Comparison of ENCODE assay signal across 8 mouse cellular contexts in genomic region chr7:80832191-80832590, GRCm38 (mm10). TPM values are rescaled to one million over a fixed set of nuclear protein-coding genes. Genes with fewer than 3 reads are reported as not detected.
DNase-seq lines count a peak whose midpoint lies in the region; ATAC-seq and TF ChIP-seq lines count a peak whose summit lies in the region.

No protein-coding gene starts in this region.

- H3K27ac ChIP-seq in liver, embryonic 12.5 days: no peak overlapping the region
- no peak overlapping the region for H3K27ac ChIP-seq in lung, embryonic 14.5 days (ENCODE audit: low read depth)
- no peak overlapping the region for H3K27ac ChIP-seq in forebrain, embryonic 11.5 days (ENCODE audit: low read depth, low read length)

- no peak for ATAC-seq in liver, embryonic 12.5 days
- no peak for ATAC-seq in lung, embryonic 14.5 days (ENCODE audit: insufficient read depth)
- ATAC-seq in forebrain, embryonic 11.5 days (replicated peaks; ENCODE audit: low FRiP score): no peak

- no peak overlapping the region for H3K4me2 ChIP-seq in liver, embryonic 12.5 days
- H3K4me2 ChIP-seq in lung, embryonic 14.5 days: no peak overlapping the region
- H3K4me2 ChIP-seq in forebrain, embryonic 11.5 days (ENCODE audit: low read depth, low read length, severe bottlenecking): no peak overlapping the region

- no peak overlapping the region for H3K4me3 ChIP-seq in liver, embryonic 12.5 days
- no peak overlapping the region for H3K4me3 ChIP-seq in lung, embryonic 14.5 days (ENCODE audit: low read depth, low read length)
- no peak overlapping the region for H3K4me3 ChIP-seq in forebrain, embryonic 11.5 days (ENCODE audit: low read depth, low read length)

- TF ChIP-seq CTCF in lung, embryonic 14.5 days (IDR thresholded peaks at IDR 0.05; ENCODE audit: low read depth): no peak

- H3K4me1 ChIP-seq in liver, embryonic 12.5 days: peaks cover 12% of the 10 kb centered on the region
- peaks cover 9% of the 10 kb centered on the region; the same call in 1 of the 2 replicates for H3K4me1 ChIP-seq in lung, embryonic 14.5 days (ENCODE audit: insufficient read depth)
- H3K4me1 ChIP-seq in forebrain, embryonic 11.5 days (replicated peaks; ENCODE audit: control insufficient read depth, insufficient read depth, low read length): no peaks in the 10 kb centered on the region

- H3K36me3 ChIP-seq in liver, embryonic 12.5 days: no peaks in the 10 kb centered on the region
- H3K36me3 ChIP-seq in lung, embryonic 14.5 days (ENCODE audit: insufficient read depth): no peaks in the 10 kb centered on the region
- no peaks in the 10 kb centered on the region for H3K36me3 ChIP-seq in forebrain, embryonic 11.5 days (ENCODE audit: control insufficient read depth, insufficient read depth, low read length)

- no peak overlapping the region for H3K9ac ChIP-seq in liver, embryonic 12.5 days
- H3K9ac ChIP-seq in lung, embryonic 14.5 days: no peak overlapping the region
- H3K9ac ChIP-seq in forebrain, embryonic 11.5 days (ENCODE audit: low read length): no peak overlapping the region

- WGBS in liver, embryonic 12.5 days (ENCODE audit: insufficient replicate concordance): 22% methylated on average over 4 of the region's 4 CpGs
- 20% methylated on average over 4 of the region's 4 CpGs for WGBS in lung, embryonic 14.5 days
- 66% methylated on average over 4 of the region's 4 CpGs for WGBS in forebrain, embryonic 11.5 days

- DNase-seq in liver: peak; percentile 36
- peak; percentile 38 for DNase-seq in heart, adult 8-10 months (ENCODE audit: low spot score)
- peak; percentile 87 for DNase-seq in lung, embryonic 14.5 days
- DNase-seq in thymus, postnatal 10 days (ENCODE audit: low spot score in 2 of 2): peak; percentile 44 to 47
- DNase-seq in left cerebral cortex, adult 9 months (ENCODE audit: low spot score in 2 of 2): no peak
- DNase-seq in forebrain, embryonic 11.5 days (ENCODE audit: low spot score): no peak
- no peak for DNase-seq in testis, postnatal 10 days (ENCODE audit: low spot score)

- H3K9me3 ChIP-seq in liver, embryonic 12.5 days (replicated peaks): no peaks in the 10 kb centered on the region
- H3K9me3 ChIP-seq in lung, embryonic 14.5 days (ENCODE audit: low read depth, low read length): no peaks in the 10 kb centered on the region
- H3K9me3 ChIP-seq in forebrain, embryonic 11.5 days (ENCODE audit: control insufficient read depth, low read length): no peaks in the 10 kb centered on the region

- no peaks in the 10 kb centered on the region for H3K27me3 ChIP-seq in liver, embryonic 12.5 days (replicated peaks)
- H3K27me3 ChIP-seq in lung, embryonic 14.5 days (ENCODE audit: insufficient read depth, low read length): no peaks in the 10 kb centered on the region
- no peaks in the 10 kb centered on the region for H3K27me3 ChIP-seq in forebrain, embryonic 11.5 days (ENCODE audit: control insufficient read depth, insufficient read depth, low read length)

RNA-seq across cellular contexts. Expression of gene Iqgap1, which starts 6.4 kb away (rescaled TPM):
- polyA plus RNA-seq in liver, embryonic 12.5 days (2016; fragmentation: Nextera tagmentation; extraction: Ambion mirVana): 19.4 and 19.9 TPM in 2 replicates
- 10 to 100 TPM; 28.6 to 38.3 (median 31.5) TPM for total RNA-seq in heart, adult 8-10 months (2022)
- 92.3 and 95.2 TPM in 2 replicates for polyA plus RNA-seq in lung, embryonic 14.5 days (2014; fragmentation: Nextera tagmentation; extraction: Ambion mirVana)
- polyA plus RNA-seq in forebrain, embryonic 11.5 days (2014; fragmentation: Nextera tagmentation; extraction: Ambion mirVana): 28.0 and 29.1 TPM in 2 replicates

RNA-seq across cellular contexts. Expression of gene Zscan2, which starts 28.5 kb away (rescaled TPM):
- polyA plus RNA-seq in liver, embryonic 12.5 days (2016; fragmentation: Nextera tagmentation; extraction: Ambion mirVana): 0.23 and 0.58 TPM in 2 replicates
- 1 to 10 TPM; 4.7 to 8.1 (median 6.2) TPM for total RNA-seq in heart, adult 8-10 months (2022)
- polyA plus RNA-seq in lung, embryonic 14.5 days (2014; fragmentation: Nextera tagmentation; extraction: Ambion mirVana): 2.2 and 3.2 TPM in 2 replicates
- 3.3 and 3.8 TPM in 2 replicates for polyA plus RNA-seq in forebrain, embryonic 11.5 days (2014; fragmentation: Nextera tagmentation; extraction: Ambion mirVana)

Comparison
In these comparisons a context has a peak if more than half of its experiments do, and no peak if none do; other contexts are left out.
1. DNase-seq: peak in liver (single experiment), heart, adult 8-10 months (single experiment), lung, embryonic 14.5 days (single experiment) and thymus, postnatal 10 days (2 of 2); none in left cerebral cortex, adult 9 months (0 of 2), forebrain, embryonic 11.5 days (single experiment) and testis, postnatal 10 days (single experiment).